Mouse (Mus musculus): ENCODE data around the gene Tomm40.

GRCm38 (mm10) chr7:19714836-19715235 is 402 bp downstream of the Tomm40 start:
- TF ChIP-seq POLR2A (IDR thresholded peaks at IDR 0.05; ENCODE audit: control insufficient read depth, extremely low read depth, insufficient read depth, low read length, poor library complexity) (no peak), CTCF (IDR thresholded peaks at IDR 0.05; ENCODE audit: borderline replicate concordance, control insufficient read depth, extremely low read depth, insufficient read depth, low read length, poor library complexity) (no peak)

All from thymus, adult 2 months (tissue).